Mouse (Mus musculus) neutrophil, adult 65 days (primary cell): Measurements from ENCODE around the gene Tcstv3. TPM values are rescaled to one million over a fixed set of nuclear protein-coding genes. Genes with fewer than 3 reads are reported as not detected.

Source experiments
- total RNA-seq: library from RNA; stranded (reverse); gene quantifications from 2 replicates; pipeline ENCODE4 v1.2.4, GENCODE M21; 2023

The Tcstv3 gene
- not detected in 2 replicates for total RNA-seq

GRCm38 (mm10) chr13:120316578-120316977, at the start of gene Tcstv3:
TSS of gene Tcstv3 (plus strand) at chr13:120316878.

GRCm38 (mm10) chr13:120299991-120300442, 16.7 kb upstream of the Tcstv3 start, which contains the start of gene BC147527:
TSS of gene BC147527 (plus strand) at chr13:120300392.

Other genes starting within 250 kb of the Tcstv3 start
- not detected in 2 replicates for gene Gm20767, start 176.6 kb upstream of the Tcstv3 start, total RNA-seq
- gene Gm21818, start 144.4 kb upstream of the Tcstv3 start, total RNA-seq, result not detected in 2 replicates
- gene Gm21762, start 100.9 kb upstream of the Tcstv3 start, total RNA-seq, result not detected in 2 replicates
- not detected in 2 replicates for gene Gm21731, start 77.8 kb upstream of the Tcstv3 start, total RNA-seq
- gene AF067061, start 53.8 kb upstream of the Tcstv3 start, total RNA-seq, result not detected in 2 replicates
- 0.57 and 1.7 TPM in 2 replicates for gene BC147527, start 16.5 kb upstream of the Tcstv3 start, total RNA-seq